Mouse (Mus musculus) heart, embryonic 11.5 days (tissue): ENCODE measurements around the gene Mmp11. TPM values are rescaled to one million over a fixed set of nuclear protein-coding genes. Genes with fewer than 3 reads are reported as not detected.
A peak's percentile ranks its signal among the peaks of the same experiment; 100 is the strongest.

Source experiments
- ATAC-seq: fragments of 200-750 bp; cut with Nextera tagmentation; replicated peaks from 2 replicates; pipeline ENCODE4 v1.8.0; 2017; ENCODE audit warnings: moderate library complexity; ENCODE audit not compliant: insufficient number of reproducible peaks, low FRiP score, low TSS enrichment
- H3K27ac ChIP-seq: fragments of 300-500 bp; sonication (generic); 2 replicates; pipeline ENCODE4 v1.5.1; 2014; ENCODE audit warnings: mild to moderate bottlenecking, low read depth, low read length
- H3K27me3 ChIP-seq: fragments of 300-500 bp; sonication (generic); 2 replicates; pipeline ENCODE4 v1.6.1; 2014; ENCODE audit warnings: mild to moderate bottlenecking, low read length, mixed read lengths; ENCODE audit not compliant: control insufficient read depth, insufficient read depth
- H3K36me3 ChIP-seq: fragments of 300-500 bp; sonication (generic); 2 replicates; pipeline ENCODE4 v1.6.1; 2014; ENCODE audit warnings: mild to moderate bottlenecking, low read length, moderate library complexity, mixed read lengths; ENCODE audit not compliant: control insufficient read depth, insufficient read depth
- H3K4me1 ChIP-seq: fragments of 300-500 bp; sonication (generic); 2 replicates; pipeline ENCODE4 v1.6.1; 2014; ENCODE audit warnings: low read length; ENCODE audit not compliant: control insufficient read depth, insufficient read depth
- H3K4me2 ChIP-seq: fragments of 300-500 bp; sonication (generic); 2 replicates; pipeline ENCODE4 v1.6.1; 2014; ENCODE audit warnings: mild to moderate bottlenecking, moderate library complexity
- H3K4me3 ChIP-seq: fragments of 300-500 bp; sonication (generic); 2 replicates; pipeline ENCODE4 v1.5.1; 2014; ENCODE audit warnings: low read depth, low read length
- H3K9ac ChIP-seq: fragments of 300-500 bp; sonication (generic); 2 replicates; pipeline ENCODE4 v1.6.1; 2014; ENCODE audit warnings: mild to moderate bottlenecking, low read depth, low read length, moderate library complexity
- H3K9me3 ChIP-seq: fragments of 300-500 bp; sonication (generic); replicated peaks from 2 replicates; pipeline ENCODE4 v1.6.1; 2016; ENCODE audit warnings: low read length; ENCODE audit not compliant: control insufficient read depth
- WGBS: fragments of 180-500 bp; shearing (Covaris S2); extraction: QIAGEN DNeasy Blood & Tissue Kit; methylation state at CpG from one replicate; pipeline ENCODE4 v1.1.7; 2014; ENCODE audit not compliant: insufficient replicate concordance; 5-methylcytosine and 5-hydroxymethylcytosine counted together
- polyA plus RNA-seq: library from polyadenylated mRNA; unstranded; fragments of >200 nt; fragmentation: Nextera tagmentation; extraction: Ambion mirVana; gene quantifications from 2 replicates; pipeline ENCODE4 v1.2.1, GENCODE M21; 2014

Mmp11 gene
- polyA plus RNA-seq, 1 experiment from 2014 or later = 17.5 TPM

- ATAC-seq = no peak
- Histone ChIP-seq H3K4me2 (peak overlapping the region; percentile 46), H3K9ac (peak overlapping the region; percentile 58; the same call in 1 of the 2 replicates), H3K4me3 (peak overlapping the region; percentile 15; the same call in 1 of the 2 replicates), H3K27me3 (no peaks in the 10 kb centered on the region), H3K36me3 (no peaks in the 10 kb centered on the region), H3K4me1 (no peaks in the 10 kb centered on the region), H3K27ac (no peak overlapping the region), H3K9me3 (no peaks in the 10 kb centered on the region)
- WGBS = 4% methylated on average over 14 of the region's 15 CpGs
Measured at GRCm38 (mm10) chr10:75882433-75883231, 53.7 kb downstream of the Mmp11 start.

DNA sequence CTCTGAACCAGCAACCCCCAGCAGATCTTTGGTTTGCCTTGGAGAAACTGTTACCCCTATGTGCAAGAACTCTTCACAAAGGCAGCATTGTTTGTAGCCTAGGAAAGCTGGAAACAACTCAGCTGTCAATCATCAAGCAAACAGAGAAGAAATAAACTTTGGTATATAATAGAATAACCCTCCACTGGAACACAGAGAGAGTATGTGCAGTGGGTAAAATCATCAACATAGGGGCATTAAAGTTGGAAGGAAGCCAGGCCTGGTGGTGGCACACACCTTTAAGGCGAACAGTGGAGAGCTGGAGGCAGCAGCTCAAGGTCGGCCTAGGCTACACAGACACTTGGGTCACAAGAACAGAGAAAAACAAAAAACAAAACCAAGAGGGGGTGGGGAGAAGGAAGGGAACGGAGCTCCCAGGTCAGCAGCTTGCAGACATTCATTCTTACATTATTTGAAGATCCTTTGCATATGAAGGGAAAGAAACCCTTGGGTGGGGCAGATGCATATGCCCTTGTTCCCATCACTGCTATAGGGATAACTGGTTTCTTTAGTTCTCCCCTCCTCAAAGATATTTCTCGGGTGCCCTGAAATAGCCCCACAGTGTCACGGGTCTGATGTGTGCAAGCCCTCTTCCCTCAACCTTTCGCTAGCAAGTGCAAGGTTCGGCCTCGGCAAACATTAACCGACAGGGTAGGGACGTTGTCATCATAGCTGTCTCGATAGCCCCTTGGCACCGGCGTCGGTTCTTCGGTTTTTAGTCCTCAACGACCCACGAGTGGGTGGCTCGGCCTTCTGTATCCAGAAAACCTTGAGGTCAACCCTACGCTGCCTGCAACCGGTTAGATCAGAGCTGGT lies 54.5 kb downstream of the Mmp11 start:
- no peaks in the 10 kb centered on the region for H3K4me1 ChIP-seq
- WGBS = 19% methylated on average over 20 of the region's 20 CpGs
- no peak overlapping the region for H3K4me2 ChIP-seq
- ATAC-seq = no peak
- no peaks in the 10 kb centered on the region for H3K27me3 ChIP-seq
- 0 out of 2 replicates have a peak overlapping the region, but pooled peaks have one; percentile 29 for H3K27ac ChIP-seq
- no peaks in the 10 kb centered on the region for H3K9me3 ChIP-seq
- no peaks in the 10 kb centered on the region for H3K36me3 ChIP-seq
- H3K9ac ChIP-seq = no peak overlapping the region
- no peak overlapping the region for H3K4me3 ChIP-seq

- Histone ChIP-seq H3K27ac (0 out of 2 replicates have a peak overlapping the region, but pooled peaks have one; percentile 29), H3K4me2 (no peak overlapping the region)
- 54% methylated on average over 6 of the region's 6 CpGs for WGBS
Measured at GRCm38 (mm10) chr10:75880771-75881577, 55.3 kb downstream of the Mmp11 start.

GRCm38 (mm10) chr10:75880351-75880750 lies 55.9 kb downstream of the Mmp11 start:
- no peak for ATAC-seq
- Histone ChIP-seq H3K27me3 (no peaks in the 10 kb centered on the region), H3K4me2 (no peak overlapping the region), H3K4me3 (no peak overlapping the region), H3K9me3 (no peaks in the 10 kb centered on the region), H3K9ac (no peak overlapping the region), H3K27ac (no peak overlapping the region), H3K4me1 (no peaks in the 10 kb centered on the region), H3K36me3 (no peaks in the 10 kb centered on the region)
- 92% methylated on average over 10 of the region's 10 CpGs for WGBS

More at GRCm38 (mm10) chr10:75880771-75881577, 55.3 kb downstream of the Mmp11 start:
- Histone ChIP-seq H3K4me1 (no peaks in the 10 kb centered on the region), H3K36me3 (no peaks in the 10 kb centered on the region), H3K4me3 (no peak overlapping the region), H3K9ac (no peak overlapping the region), H3K9me3 (no peaks in the 10 kb centered on the region), H3K27me3 (no peaks in the 10 kb centered on the region)
- no peak for ATAC-seq

DNA sequence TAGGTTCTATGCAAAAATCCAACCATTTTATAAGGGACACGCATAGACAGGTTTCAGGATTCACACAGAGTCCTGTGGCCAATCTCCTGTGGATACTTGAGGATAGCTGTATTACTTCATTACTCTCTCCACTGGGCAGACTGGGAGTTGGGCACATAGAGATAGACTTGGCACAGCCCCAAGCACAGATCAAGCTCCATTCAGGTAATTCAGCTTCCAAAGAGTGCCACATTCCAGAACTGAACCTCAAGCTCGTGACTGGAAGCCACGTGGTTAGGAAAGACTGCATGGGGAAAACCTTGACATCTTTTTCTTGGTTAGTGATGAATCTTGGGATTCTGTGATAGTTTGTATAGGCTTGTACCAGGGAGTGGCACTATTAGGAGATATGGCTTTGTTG lies 57.5 kb downstream of the Mmp11 start:
- Histone ChIP-seq H3K4me1 (peaks cover under 1% of the 10 kb centered on the region; the same call in 1 of the 2 replicates), H3K9ac (no peak overlapping the region), H3K4me2 (no peak overlapping the region), H3K4me3 (no peak overlapping the region), H3K36me3 (no peaks in the 10 kb centered on the region), H3K27ac (no peak overlapping the region), H3K27me3 (no peaks in the 10 kb centered on the region), H3K9me3 (no peaks in the 10 kb centered on the region)
- no peak for ATAC-seq
- WGBS = 87% methylated on average over 3 of the region's 3 CpGs

GRCm38 (mm10) chr10:75873543-75874170 lies 62.6 kb downstream of the Mmp11 start:
- peaks cover 12% of the 10 kb centered on the region for H3K4me1 ChIP-seq
- no peaks in the 10 kb centered on the region for H3K9me3 ChIP-seq
- no peaks in the 10 kb centered on the region for H3K36me3 ChIP-seq
- H3K4me3 ChIP-seq = peak overlapping the region; percentile 27; the same call in 1 of the 2 replicates
- WGBS = 39% methylated on average over 10 of the region's 10 CpGs
- no peak for ATAC-seq
- peak overlapping the region; percentile 79 for H3K4me2 ChIP-seq
- peak overlapping the region; percentile 42; the same call in 1 of the 2 replicates for H3K27ac ChIP-seq
- peak overlapping the region; percentile 71 for H3K9ac ChIP-seq
- no peaks in the 10 kb centered on the region for H3K27me3 ChIP-seq
